Mouse (Mus musculus) liver, embryonic 14.5 days (tissue): ENCODE data around the gene Morc2a. TPM values are rescaled to one million over a fixed set of nuclear protein-coding genes. Genes with fewer than 3 reads are reported as not detected.

ENCODE experiments used
- ATAC-seq: fragments of 200-750 bp; cut with Nextera tagmentation; 2 replicates; pipeline ENCODE4 v1.8.0; 2017; ENCODE audit warnings: moderate number of reproducible peaks, mild to moderate bottlenecking, moderate library complexity; ENCODE audit not compliant: insufficient read depth
- DNase-seq, 3 experiments: peaks; one replicate each; pipeline ENCODE4 v3.0.0-alpha.2; 2012 to 2013; ENCODE audit warnings: low read depth in 3 of 3, low spot score in 3 of 3
- H3K27ac ChIP-seq: fragments of 300-500 bp; sonication (generic); 2 replicates; pipeline ENCODE4 v1.5.1; 2014; ENCODE audit warnings: moderate library complexity, mild to moderate bottlenecking, control low read depth, inconsistent platforms
- H3K27me3 ChIP-seq: fragments of 300-500 bp; sonication (generic); 2 replicates; pipeline ENCODE4 v1.6.1; 2014; ENCODE audit warnings: mild to moderate bottlenecking, low read length, moderate library complexity; ENCODE audit not compliant: control insufficient read depth, insufficient read depth
- H3K36me3 ChIP-seq: fragments of 300-500 bp; sonication (generic); replicated peaks from 2 replicates; pipeline ENCODE4 v1.6.1; 2014; ENCODE audit warnings: low read depth; ENCODE audit not compliant: control insufficient read depth, insufficient read depth
- H3K4me1 ChIP-seq, 2 experiments: fragments of 200-500 bp in 1 of 2; fragments of 300-500 bp in 1 of 2; sonication (generic) in 1 of 2; replicated peaks; 2 replicates each; pipeline ENCODE4 v1.6.1; 2012 to 2014; ENCODE audit warnings: antibody characterized with exemption in 1 of 2, inconsistent platforms in 1 of 2, low read length in 1 of 2; ENCODE audit not compliant: control insufficient read depth in 2 of 2, insufficient read depth in 2 of 2
- H3K4me2 ChIP-seq: fragments of 300-500 bp; sonication (generic); 2 replicates; pipeline ENCODE4 v1.6.1; 2014; ENCODE audit warnings: low read depth, mild to moderate bottlenecking, control low read depth, moderate library complexity
- H3K4me3 ChIP-seq, 2 experiments: fragments of 200-500 bp in 1 of 2; fragments of 300-500 bp in 1 of 2; sonication (generic) in 1 of 2; 2 replicates each; pipeline ENCODE4 v1.5.1; 2012 to 2014; ENCODE audit warnings: low read depth in 2 of 2, low read length in 2 of 2, mild to moderate bottlenecking in 2 of 2, control low read depth in 1 of 2, inconsistent platforms in 1 of 2, moderate library complexity in 1 of 2; ENCODE audit not compliant: insufficient read depth in 1 of 2
- H3K9ac ChIP-seq: fragments of 300-500 bp; sonication (generic); replicated peaks from 2 replicates; pipeline ENCODE4 v1.6.1; 2014; ENCODE audit warnings: mild to moderate bottlenecking, control low read depth, moderate library complexity
- H3K9me3 ChIP-seq: fragments of 300-500 bp; sonication (generic); 2 replicates; pipeline ENCODE4 v1.6.1; 2016; ENCODE audit warnings: low read length, mixed read lengths; ENCODE audit not compliant: control insufficient read depth
- CTCF ChIP-seq: IDR thresholded peaks from 2 replicates; pipeline ENCODE4 v1.5.1; 2016; ENCODE audit warnings: antibody characterized with exemption, low read depth, control low read depth
- EP300 ChIP-seq: IDR thresholded peaks from 2 replicates; pipeline ENCODE4 v1.6.1; 2016; ENCODE audit warnings: antibody characterized with exemption, low read depth
- WGBS: fragments of 180-500 bp; shearing (Covaris S2); extraction: QIAGEN DNeasy Blood & Tissue Kit; methylation state at CpG from one replicate; pipeline ENCODE4 v1.1.7; 2014; ENCODE audit not compliant: insufficient replicate concordance; 5-methylcytosine and 5-hydroxymethylcytosine counted together
- polyA plus RNA-seq, 2 experiments: library from polyadenylated mRNA; depleted of rRNA in 1 of 2; stranded (reverse) in 1 of 2; unstranded in 1 of 2; fragments of >200 nt; fragmentation: Nextera tagmentation in 1 of 2; extraction: Ambion mirVana in 1 of 2; gene quantifications; 2 replicates each; pipeline versions ENCODE4 v1.2.1 to v1.2.3; 2012 to 2014

Morc2a gene
- polyA plus RNA-seq, 2 experiments = 3.2 to 5.6 TPM

DNA sequence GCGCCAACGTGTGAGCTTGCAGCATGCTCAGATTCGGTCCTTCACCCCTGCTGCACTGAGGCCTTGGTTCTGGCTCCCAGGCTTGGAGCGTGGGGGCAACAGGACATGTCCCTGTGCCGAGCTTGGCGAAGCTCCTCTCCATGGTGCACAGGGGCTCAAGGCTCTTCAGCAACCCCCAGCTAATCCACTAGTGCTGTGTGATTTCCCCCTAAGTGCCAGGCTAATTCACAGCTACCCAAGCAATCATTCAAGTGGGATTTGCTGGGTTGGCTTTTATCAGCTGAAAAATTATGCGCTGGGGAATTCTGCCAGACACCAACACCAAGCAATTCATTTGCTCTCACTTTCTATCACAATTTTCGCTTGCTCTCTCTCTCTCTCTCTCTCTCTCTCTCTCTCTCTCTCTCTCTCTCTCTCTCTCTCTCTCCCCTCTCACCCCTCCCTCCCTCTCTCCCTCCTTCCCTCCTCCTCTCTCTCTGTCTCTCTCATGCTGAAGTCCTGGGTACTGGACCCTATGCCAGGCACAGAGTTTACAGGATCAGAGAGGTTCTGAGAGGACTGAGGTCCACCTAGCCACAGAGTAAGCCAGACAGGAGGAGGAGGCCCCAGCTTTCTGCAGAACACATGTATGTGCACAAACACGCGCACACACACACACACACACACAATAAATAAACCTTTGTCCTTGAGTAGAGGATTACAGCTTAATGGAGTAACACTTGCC, 76.5 kb downstream of the Morc2a start:
- H3K36me3 ChIP-seq = no peaks in the 10 kb centered on the region
- no peak for TF ChIP-seq EP300
- no peak for TF ChIP-seq CTCF
- H3K4me2 ChIP-seq = no peak overlapping the region
- no peak overlapping the region for H3K9ac ChIP-seq
- ATAC-seq (no peak), DNase-seq (no peak)
- 51% methylated on average over 10 of the region's 10 CpGs for WGBS
- no peak overlapping the region for H3K4me3 ChIP-seq
- H3K27me3 ChIP-seq = no peaks in the 10 kb centered on the region
- H3K9me3 ChIP-seq = no peaks in the 10 kb centered on the region
- no peak overlapping the region for H3K27ac ChIP-seq
- no peaks in the 10 kb centered on the region for H3K4me1 ChIP-seq

DNA sequence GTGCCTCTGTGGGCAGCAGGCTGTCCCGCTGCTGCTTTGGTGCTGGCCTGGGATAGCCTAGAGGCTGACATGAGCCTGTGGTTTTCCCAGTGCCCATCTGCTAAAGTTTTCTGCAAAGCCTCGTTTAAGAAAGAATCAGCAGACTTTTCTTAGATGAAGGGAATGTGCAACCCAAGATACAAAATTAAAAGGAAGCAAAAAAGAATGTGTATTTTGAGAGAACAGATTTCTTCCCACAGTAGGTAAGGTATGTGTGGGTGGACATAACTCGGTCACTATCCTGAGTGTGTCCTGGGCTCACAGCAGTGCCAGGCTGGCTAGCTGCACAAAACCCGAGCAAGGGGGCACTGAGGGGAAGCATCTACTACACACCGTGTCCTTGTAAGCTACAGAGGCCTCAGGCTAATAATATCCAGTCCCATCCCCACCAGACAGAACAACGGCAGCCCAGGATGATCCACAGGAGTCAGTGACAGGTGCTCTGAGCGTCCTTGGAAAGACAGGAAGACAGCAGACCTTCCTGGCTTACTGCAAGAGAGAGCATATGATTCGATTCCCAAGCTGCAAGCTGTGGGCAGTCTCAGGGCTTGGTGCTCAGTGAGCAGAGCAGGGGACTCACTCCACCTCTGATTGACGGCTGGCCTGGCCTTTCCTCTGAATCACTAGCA, 78.6 kb downstream of the Morc2a start:
- no peak overlapping the region for H3K27ac ChIP-seq
- no peak overlapping the region for H3K4me3 ChIP-seq
- H3K27me3 ChIP-seq = no peaks in the 10 kb centered on the region
- no peaks in the 10 kb centered on the region for H3K36me3 ChIP-seq
- H3K9me3 ChIP-seq = no peaks in the 10 kb centered on the region
- H3K9ac ChIP-seq = no peak overlapping the region
- no peak for DNase-seq
- ATAC-seq = no peak
- H3K4me1 ChIP-seq = no peaks in the 10 kb centered on the region
- TF ChIP-seq EP300 = no peak
- no peak for TF ChIP-seq CTCF
- no peak overlapping the region for H3K4me2 ChIP-seq
- WGBS = 45% methylated on average over 9 of the region's 9 CpGs

DNA sequence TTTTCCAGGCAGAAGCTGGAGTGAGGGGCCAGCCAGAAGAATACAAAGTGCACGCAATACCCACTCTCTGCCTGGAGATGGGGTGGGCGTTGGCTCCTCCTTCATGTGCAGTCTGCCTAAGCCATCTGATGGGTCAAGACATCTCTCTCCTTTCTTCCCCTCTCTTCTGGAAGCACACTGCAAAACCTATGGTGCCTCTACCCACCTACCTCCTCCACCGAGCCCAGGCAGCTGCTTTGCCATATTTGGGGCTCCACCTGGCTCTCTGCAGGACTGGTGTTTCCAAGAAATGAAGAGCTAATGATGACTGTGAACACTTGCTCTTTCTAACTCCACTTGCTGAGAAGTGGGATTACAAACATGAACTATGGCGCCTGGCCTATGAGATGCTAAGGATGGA, 82.5 kb downstream of the Morc2a start:
- Histone ChIP-seq H3K9me3 (no peaks in the 10 kb centered on the region), H3K4me1 (no peaks in the 10 kb centered on the region), H3K36me3 (no peaks in the 10 kb centered on the region), H3K27ac (no peak overlapping the region), H3K27me3 (no peaks in the 10 kb centered on the region), H3K4me2 (no peak overlapping the region), H3K9ac (no peak overlapping the region), H3K4me3 (no peak overlapping the region)
- TF ChIP-seq EP300 (no peak), CTCF (no peak)
- 58% methylated on average over 4 of the region's 4 CpGs for WGBS
- DNase-seq = no peak
- ATAC-seq = no peak

DNA sequence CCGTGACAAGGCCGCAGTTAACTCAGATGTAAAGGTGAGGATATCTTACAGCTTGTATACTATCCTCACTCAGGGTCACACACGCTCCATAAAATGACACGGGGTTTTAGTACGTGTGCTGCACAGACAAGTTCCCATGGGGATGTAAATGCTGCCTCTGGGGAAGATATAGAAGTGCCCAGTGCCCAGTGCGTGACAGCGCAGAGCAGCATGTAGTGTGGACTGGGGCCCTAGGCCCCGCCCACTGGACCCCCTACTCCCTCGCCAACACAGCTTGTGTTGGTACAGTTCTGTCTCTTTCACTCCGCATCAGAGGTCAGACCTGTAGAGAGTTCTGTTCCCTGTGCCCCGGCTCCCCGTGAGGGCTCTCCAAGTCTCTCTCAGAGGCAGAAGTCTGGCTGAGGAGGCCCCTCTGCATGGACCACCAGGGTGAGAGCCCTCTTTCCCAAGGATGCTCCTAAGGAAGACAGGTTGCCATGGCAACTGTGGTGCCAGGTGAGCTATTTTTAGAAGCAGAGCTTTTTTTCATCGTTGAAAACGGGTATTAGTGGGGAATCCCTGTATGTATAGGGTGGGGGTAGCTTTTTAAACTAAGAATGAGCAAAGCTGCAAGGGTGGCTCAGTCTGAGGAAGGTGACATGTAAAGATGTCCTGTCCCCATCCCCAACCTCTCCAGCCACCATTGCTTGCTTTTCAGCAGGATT, 85.1 kb downstream of the Morc2a start:
- DNase-seq = no peak
- no peaks in the 10 kb centered on the region for H3K9me3 ChIP-seq
- 64% methylated on average over 14 of the region's 14 CpGs for WGBS
- no peak overlapping the region for H3K9ac ChIP-seq
- no peak for TF ChIP-seq EP300
- TF ChIP-seq CTCF = no peak
- no peaks in the 10 kb centered on the region for H3K4me1 ChIP-seq
- H3K27me3 ChIP-seq = no peaks in the 10 kb centered on the region
- no peak for ATAC-seq
- no peak overlapping the region for H3K4me3 ChIP-seq
- no peak overlapping the region for H3K4me2 ChIP-seq
- H3K36me3 ChIP-seq = no peaks in the 10 kb centered on the region
- H3K27ac ChIP-seq = no peak overlapping the region

DNA sequence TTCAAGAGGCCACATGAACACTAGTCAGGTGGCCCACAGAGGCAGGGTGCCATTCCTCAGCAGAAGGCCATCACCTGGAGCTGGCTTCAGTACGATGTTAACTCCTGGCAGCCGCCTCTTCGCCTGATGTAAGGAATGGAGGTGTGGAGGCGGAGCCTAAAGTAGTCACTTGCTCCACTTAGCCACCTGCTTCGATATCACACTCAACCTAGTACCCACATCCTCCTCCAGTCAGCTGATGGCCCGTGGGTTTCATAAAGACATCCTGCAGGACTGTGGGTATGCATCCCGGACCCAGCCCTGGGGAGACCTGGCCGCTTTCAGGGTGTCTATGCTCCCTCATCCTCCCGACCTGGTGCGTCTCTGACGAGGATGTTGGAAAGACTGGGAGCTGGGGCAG, 86.7 kb downstream of the Morc2a start:
- WGBS = 58% methylated on average over 11 of the region's 11 CpGs
- H3K36me3 ChIP-seq = no peaks in the 10 kb centered on the region
- ATAC-seq (no peak), DNase-seq (no peak)
- H3K4me2 ChIP-seq = no peak overlapping the region
- no peaks in the 10 kb centered on the region for H3K9me3 ChIP-seq
- H3K9ac ChIP-seq = no peak overlapping the region
- no peaks in the 10 kb centered on the region for H3K27me3 ChIP-seq
- TF ChIP-seq CTCF = no peak
- no peak for TF ChIP-seq EP300
- H3K4me1 ChIP-seq = no peaks in the 10 kb centered on the region
- H3K27ac ChIP-seq = no peak overlapping the region
- no peak overlapping the region for H3K4me3 ChIP-seq
